Mouse (Mus musculus): Measurements from ENCODE around the gene Pkd1l2. TPM values are rescaled to one million over a fixed set of nuclear protein-coding genes. Genes with fewer than 3 reads are reported as not detected.

Pkd1l2 gene
- polyA plus RNA-seq, 1 experiment from 2014 or later: 0.04 TPM

- peaks cover 2% of the 10 kb centered on the region; the same call in 1 of the 2 replicates for H3K4me1 ChIP-seq (ENCODE audit: insufficient read depth, low read length)
- H3K36me3 ChIP-seq (ENCODE audit: insufficient read depth, low read length): no peaks in the 10 kb centered on the region
- H3K27me3 ChIP-seq (ENCODE audit: insufficient read depth, low read length): no peaks in the 10 kb centered on the region
- no peak for ATAC-seq (ENCODE audit: low FRiP score, low TSS enrichment)
- H3K27ac ChIP-seq (ENCODE audit: low read length): no peak overlapping the region
- no peak overlapping the region for H3K9ac ChIP-seq (replicated peaks; ENCODE audit: low read length)
- H3K4me2 ChIP-seq (replicated peaks; ENCODE audit: low read depth, low read length): peak overlapping the region; percentile 38; the same call in 1 of the 2 replicates
- 42% methylated on average over 6 of the region's 6 CpGs for WGBS
- no peak overlapping the region for H3K4me3 ChIP-seq (ENCODE audit: low read length)
- no peaks in the 10 kb centered on the region for H3K9me3 ChIP-seq (ENCODE audit: low read length)
Measured at GRCm38 (mm10) chr8:117115094-117115493, 32.8 kb upstream of the Pkd1l2 start.

- peaks cover 2% of the 10 kb centered on the region; the same call in 1 of the 2 replicates for H3K4me1 ChIP-seq (ENCODE audit: insufficient read depth, low read length)
- no peaks in the 10 kb centered on the region for H3K36me3 ChIP-seq (ENCODE audit: insufficient read depth, low read length)
- no peaks in the 10 kb centered on the region for H3K27me3 ChIP-seq (ENCODE audit: insufficient read depth, low read length)
- no peak overlapping the region for H3K27ac ChIP-seq (ENCODE audit: low read length)
- ATAC-seq (ENCODE audit: low FRiP score, low TSS enrichment): no peak
- no peak overlapping the region for H3K4me3 ChIP-seq (ENCODE audit: low read length)
- WGBS: 40% methylated on average over 8 of the region's 8 CpGs
- no peak overlapping the region for H3K4me2 ChIP-seq (replicated peaks; ENCODE audit: low read depth, low read length)
- no peak overlapping the region for H3K9ac ChIP-seq (replicated peaks; ENCODE audit: low read length)
- peaks cover 5% of the 10 kb centered on the region; the same call in 1 of the 2 replicates for H3K9me3 ChIP-seq (ENCODE audit: low read length)
Measured at GRCm38 (mm10) chr8:117112261-117112660, 30.0 kb upstream of the Pkd1l2 start.

GRCm38 (mm10) chr8:117111641-117112040 is 29.4 kb upstream of the Pkd1l2 start:
- no peaks in the 10 kb centered on the region for H3K36me3 ChIP-seq (ENCODE audit: insufficient read depth, low read length)
- H3K4me3 ChIP-seq (ENCODE audit: low read length): no peak overlapping the region
- no peaks in the 10 kb centered on the region for H3K27me3 ChIP-seq (ENCODE audit: insufficient read depth, low read length)
- H3K4me2 ChIP-seq (replicated peaks; ENCODE audit: low read depth, low read length): no peak overlapping the region
- H3K9me3 ChIP-seq (ENCODE audit: low read length): peaks cover 5% of the 10 kb centered on the region; the same call in 1 of the 2 replicates
- 84% methylated on average over 3 of the region's 3 CpGs for WGBS
- H3K27ac ChIP-seq (ENCODE audit: low read length): no peak overlapping the region
- ATAC-seq (ENCODE audit: low FRiP score, low TSS enrichment): no peak
- H3K9ac ChIP-seq (replicated peaks; ENCODE audit: low read length): no peak overlapping the region
- H3K4me1 ChIP-seq (ENCODE audit: insufficient read depth, low read length): peaks cover 2% of the 10 kb centered on the region; the same call in 1 of the 2 replicates

GRCm38 (mm10) chr8:117109801-117110390 is 27.6 kb upstream of the Pkd1l2 start:
- no peak for ATAC-seq (ENCODE audit: low FRiP score, low TSS enrichment)
- WGBS: 53% methylated on average over 16 of the region's 16 CpGs

GRCm38 (mm10) chr8:117109018-117109711 is 26.9 kb upstream of the Pkd1l2 start:
- Histone ChIP-seq H3K9me3 (ENCODE audit: low read length) (peaks cover 5% of the 10 kb centered on the region; the same call in 1 of the 2 replicates), H3K4me2 (replicated peaks; ENCODE audit: low read depth, low read length) (no peak overlapping the region), H3K4me3 (ENCODE audit: low read length) (no peak overlapping the region), H3K4me1 (ENCODE audit: insufficient read depth, low read length) (no peaks in the 10 kb centered on the region), H3K9ac (replicated peaks; ENCODE audit: low read length) (no peak overlapping the region), H3K27me3 (ENCODE audit: insufficient read depth, low read length) (no peaks in the 10 kb centered on the region), H3K27ac (ENCODE audit: low read length) (no peak overlapping the region), H3K36me3 (ENCODE audit: insufficient read depth, low read length) (no peaks in the 10 kb centered on the region)
- 89% methylated on average over 19 of the region's 19 CpGs for WGBS
- ATAC-seq (ENCODE audit: low FRiP score, low TSS enrichment): no peak

More at GRCm38 (mm10) chr8:117109801-117110390, 27.6 kb upstream of the Pkd1l2 start:
- H3K36me3 ChIP-seq (ENCODE audit: insufficient read depth, low read length): no peaks in the 10 kb centered on the region
- no peak overlapping the region for H3K27ac ChIP-seq (ENCODE audit: low read length)
- H3K9me3 ChIP-seq (ENCODE audit: low read length): peaks cover 5% of the 10 kb centered on the region; the same call in 1 of the 2 replicates
- no peaks in the 10 kb centered on the region for H3K27me3 ChIP-seq (ENCODE audit: insufficient read depth, low read length)
- no peak overlapping the region for H3K9ac ChIP-seq (replicated peaks; ENCODE audit: low read length)
- H3K4me1 ChIP-seq (ENCODE audit: insufficient read depth, low read length): no peaks in the 10 kb centered on the region
- H3K4me2 ChIP-seq (replicated peaks; ENCODE audit: low read depth, low read length): no peak overlapping the region
- no peak overlapping the region for H3K4me3 ChIP-seq (ENCODE audit: low read length)

GRCm38 (mm10) chr8:117107533-117107932 is 25.3 kb upstream of the Pkd1l2 start:
- H3K36me3 ChIP-seq (ENCODE audit: insufficient read depth, low read length): no peaks in the 10 kb centered on the region
- no peaks in the 10 kb centered on the region for H3K4me1 ChIP-seq (ENCODE audit: insufficient read depth, low read length)
- ATAC-seq (ENCODE audit: low FRiP score, low TSS enrichment): no peak
- no peak overlapping the region for H3K4me2 ChIP-seq (replicated peaks; ENCODE audit: low read depth, low read length)
- H3K27me3 ChIP-seq (ENCODE audit: insufficient read depth, low read length): no peaks in the 10 kb centered on the region
- H3K9me3 ChIP-seq (ENCODE audit: low read length): peaks cover 11% of the 10 kb centered on the region
- no peak overlapping the region for H3K9ac ChIP-seq (replicated peaks; ENCODE audit: low read length)
- WGBS: 14% methylated on average over 9 of the region's 9 CpGs
- no peak overlapping the region for H3K4me3 ChIP-seq (ENCODE audit: low read length)
- H3K27ac ChIP-seq (ENCODE audit: low read length): no peak overlapping the region

- H3K9ac ChIP-seq (replicated peaks; ENCODE audit: low read length): no peak overlapping the region
- peak overlapping the region; percentile 20; the same call in 1 of the 2 replicates for H3K4me2 ChIP-seq (replicated peaks; ENCODE audit: low read depth, low read length)
- peaks cover 9% of the 10 kb centered on the region; the same call in 1 of the 2 replicates for H3K4me1 ChIP-seq (ENCODE audit: insufficient read depth, low read length)
- WGBS: 32% methylated on average over 11 of the region's 11 CpGs
- H3K27ac ChIP-seq (ENCODE audit: low read length): no peak overlapping the region
- H3K36me3 ChIP-seq (ENCODE audit: insufficient read depth, low read length): no peaks in the 10 kb centered on the region
- no peak overlapping the region for H3K4me3 ChIP-seq (ENCODE audit: low read length)
- H3K27me3 ChIP-seq (ENCODE audit: insufficient read depth, low read length): no peaks in the 10 kb centered on the region
- H3K9me3 ChIP-seq (ENCODE audit: low read length): 0 out of 2 replicates have a peak, but pooled peaks cover 4% of the 10 kb centered on the region
- ATAC-seq (ENCODE audit: low FRiP score, low TSS enrichment): no peak
Measured at GRCm38 (mm10) chr8:117097564-117098191, 15.4 kb upstream of the Pkd1l2 start.

- Histone ChIP-seq H3K4me2 (replicated peaks; ENCODE audit: low read depth, low read length) (peak overlapping the region; percentile 20; the same call in 1 of the 2 replicates), H3K9me3 (ENCODE audit: low read length) (0 out of 2 replicates have a peak, but pooled peaks cover 4% of the 10 kb centered on the region), H3K9ac (replicated peaks; ENCODE audit: low read length) (no peak overlapping the region), H3K4me3 (ENCODE audit: low read length) (no peak overlapping the region), H3K27ac (ENCODE audit: low read length) (no peak overlapping the region), H3K36me3 (ENCODE audit: insufficient read depth, low read length) (no peaks in the 10 kb centered on the region), H3K27me3 (ENCODE audit: insufficient read depth, low read length) (no peaks in the 10 kb centered on the region), H3K4me1 (ENCODE audit: insufficient read depth, low read length) (peaks cover 9% of the 10 kb centered on the region; the same call in 1 of the 2 replicates)
- 66% methylated on average over 10 of the region's 10 CpGs for WGBS
- no peak for ATAC-seq (ENCODE audit: low FRiP score, low TSS enrichment)
Measured at GRCm38 (mm10) chr8:117097051-117097563, 14.9 kb upstream of the Pkd1l2 start.

- Histone ChIP-seq H3K9me3 (ENCODE audit: low read length) (0 out of 2 replicates have a peak, but pooled peaks cover 4% of the 10 kb centered on the region), H3K4me3 (ENCODE audit: low read length) (no peak within 1 kb of the TSS), H3K4me1 (ENCODE audit: insufficient read depth, low read length) (peaks cover 9% of the 10 kb centered on the region; the same call in 1 of the 2 replicates), H3K36me3 (ENCODE audit: insufficient read depth, low read length) (no peaks in the 10 kb centered on the region), H3K27me3 (ENCODE audit: insufficient read depth, low read length) (no peaks in the 10 kb centered on the region), H3K27ac (ENCODE audit: low read length) (no peak within 1 kb of the TSS), H3K4me2 (replicated peaks; ENCODE audit: low read depth, low read length) (no peak within 1 kb of the TSS), H3K9ac (replicated peaks; ENCODE audit: low read length) (no peak within 1 kb of the TSS)
- WGBS: 43% methylated on average over 12 of the region's 12 CpGs
- peak; percentile 77; the same call in 1 of the 2 replicates for ATAC-seq (ENCODE audit: low FRiP score, low TSS enrichment)
Measured at GRCm38 (mm10) chr8:117095647-117096046, 13.4 kb upstream of the Pkd1l2 start, which contains the start of gene Bco1. Bco1 (plus strand) TSS chr8:117095854.
